Mouse (Mus musculus): ENCODE measurements around the gene Crhr1. TPM values are rescaled to one million over a fixed set of nuclear protein-coding genes. Genes with fewer than 3 reads are reported as not detected.

Gene Crhr1
- polyA plus RNA-seq, 1 experiment, result not detected

- no peaks in the 10 kb centered on the region for H3K9me3 ChIP-seq
- peaks cover 78% of the 10 kb centered on the region for H3K27me3 ChIP-seq (replicated peaks)
- no peaks in the 10 kb centered on the region for H3K36me3 ChIP-seq (replicated peaks; ENCODE audit: low read length)
- no peak overlapping the region for H3K4me3 ChIP-seq (replicated peaks)
- H3K4me1 ChIP-seq, result peaks cover 6% of the 10 kb centered on the region; the same call in 1 of the 2 replicates
- TF ChIP-seq FLI1 (IDR thresholded peaks at IDR 0.05; ENCODE audit: low read length) (no peak), GATA1 (IDR thresholded peaks at IDR 0.05; ENCODE audit: borderline replicate concordance, low read length) (no peak)
Observed at GRCm38 (mm10) chr11:104106969-104107368, 25.7 kb upstream of the Crhr1 start.

DNA sequence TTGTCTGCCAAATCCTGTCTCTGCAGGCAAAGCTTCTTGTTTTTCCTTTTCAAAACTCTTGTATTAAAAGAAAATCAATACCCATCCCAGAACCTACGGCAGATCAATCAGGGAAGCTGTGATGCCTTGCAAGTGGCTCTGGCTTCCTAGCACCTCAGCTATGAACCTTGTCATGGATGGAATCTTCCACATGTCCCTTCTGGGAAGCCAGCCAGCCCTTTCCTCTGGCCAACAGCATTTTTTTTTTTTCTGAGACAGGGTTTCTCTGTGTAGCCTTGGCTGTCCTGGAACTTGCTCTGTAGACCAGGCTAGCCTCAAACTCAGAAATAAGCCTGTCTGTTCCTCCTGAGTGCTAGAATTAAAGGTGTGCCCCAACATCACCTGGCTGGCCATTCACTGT, 22.3 kb upstream of the Crhr1 start:
- Histone ChIP-seq H3K9me3 (no peaks in the 10 kb centered on the region), H3K4me3 (replicated peaks) (no peak overlapping the region), H3K36me3 (replicated peaks; ENCODE audit: low read length) (no peaks in the 10 kb centered on the region), H3K4me1 (peaks cover 6% of the 10 kb centered on the region; the same call in 1 of the 2 replicates), H3K27me3 (replicated peaks) (peaks cover 74% of the 10 kb centered on the region)
- TF ChIP-seq FLI1 (IDR thresholded peaks at IDR 0.05; ENCODE audit: low read length) (no peak), GATA1 (IDR thresholded peaks at IDR 0.05; ENCODE audit: borderline replicate concordance, low read length) (no peak)

DNA sequence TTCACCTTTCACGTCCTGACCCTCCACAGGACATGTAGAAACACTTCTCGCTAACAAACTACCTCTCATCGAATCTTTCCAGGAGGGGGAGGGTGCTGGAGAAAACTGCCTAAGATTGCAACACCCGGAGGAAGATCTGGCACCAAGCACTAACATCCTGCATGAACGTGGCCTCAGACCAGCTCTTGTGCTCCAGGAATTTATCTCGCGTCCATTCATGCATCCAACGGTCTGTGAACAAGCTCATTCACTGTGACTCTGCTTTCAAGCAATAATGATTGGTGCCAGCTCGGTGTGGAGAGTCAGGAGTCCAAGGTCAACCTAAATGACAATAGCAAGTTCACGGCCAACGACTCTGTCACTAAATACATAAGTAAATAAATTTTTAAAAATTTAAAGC, 20.8 kb upstream of the Crhr1 start:
- Histone ChIP-seq H3K4me1 (peaks cover 6% of the 10 kb centered on the region; the same call in 1 of the 2 replicates), H3K36me3 (replicated peaks; ENCODE audit: low read length) (no peaks in the 10 kb centered on the region), H3K4me3 (replicated peaks) (no peak overlapping the region), H3K27me3 (replicated peaks) (peaks cover 72% of the 10 kb centered on the region), H3K9me3 (no peaks in the 10 kb centered on the region)
- TF ChIP-seq FLI1 (IDR thresholded peaks at IDR 0.05; ENCODE audit: low read length), result no peak
- TF ChIP-seq GATA1 (IDR thresholded peaks at IDR 0.05; ENCODE audit: borderline replicate concordance, low read length), result no peak

DNA sequence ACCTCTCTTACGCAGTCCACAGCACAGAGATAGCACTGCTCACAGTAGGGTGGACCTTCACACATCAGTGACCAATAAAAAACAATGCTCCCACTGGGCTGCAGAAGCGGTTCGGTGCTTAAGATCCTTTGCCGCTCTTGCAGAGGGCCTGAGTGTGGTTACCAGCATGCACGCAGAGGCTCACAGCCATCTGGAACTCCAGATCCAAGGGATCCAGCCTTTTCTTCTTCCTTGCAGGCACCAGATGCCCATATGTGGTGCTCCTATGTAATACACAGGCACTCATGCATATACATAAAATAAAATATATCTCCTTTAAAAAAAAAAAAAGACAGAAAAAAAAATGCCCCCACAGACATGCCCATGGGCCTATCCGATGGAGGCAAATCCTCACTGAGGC, 19.0 kb upstream of the Crhr1 start:
- H3K27me3 ChIP-seq (replicated peaks), result peaks cover 69% of the 10 kb centered on the region
- H3K9me3 ChIP-seq, result no peaks in the 10 kb centered on the region
- H3K4me3 ChIP-seq (replicated peaks), result no peak overlapping the region
- H3K4me1 ChIP-seq, result no peaks in the 10 kb centered on the region
- TF ChIP-seq GATA1 (IDR thresholded peaks at IDR 0.05; ENCODE audit: borderline replicate concordance, low read length), result no peak
- TF ChIP-seq FLI1 (IDR thresholded peaks at IDR 0.05; ENCODE audit: low read length), result no peak
- no peaks in the 10 kb centered on the region for H3K36me3 ChIP-seq (replicated peaks; ENCODE audit: low read length)

DNA sequence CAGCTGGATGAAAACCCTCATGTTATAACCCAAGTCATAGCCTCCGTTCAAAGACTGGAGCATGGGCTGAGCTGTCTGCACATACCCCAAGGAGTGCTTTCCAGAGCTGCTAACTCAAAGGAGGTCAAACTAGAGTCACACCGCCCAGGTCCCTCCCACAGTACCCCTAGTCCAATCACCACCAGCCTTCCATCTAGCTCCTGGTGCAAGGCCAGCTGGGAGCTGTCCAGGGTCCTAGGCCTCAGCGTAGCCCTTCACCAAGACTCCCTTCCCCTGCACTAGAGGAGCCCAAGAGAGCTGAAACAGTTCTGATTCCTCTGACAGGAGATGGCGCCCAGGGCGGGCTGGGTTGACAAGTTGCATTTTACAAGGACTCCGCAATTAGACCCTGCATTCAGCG, 18.0 kb upstream of the Crhr1 start:
- TF ChIP-seq GATA1 (IDR thresholded peaks at IDR 0.05; ENCODE audit: borderline replicate concordance, low read length) (no peak), FLI1 (IDR thresholded peaks at IDR 0.05; ENCODE audit: low read length) (no peak)
- Histone ChIP-seq H3K27me3 (replicated peaks) (peaks cover 66% of the 10 kb centered on the region), H3K4me3 (replicated peaks) (no peak overlapping the region), H3K36me3 (replicated peaks; ENCODE audit: low read length) (no peaks in the 10 kb centered on the region), H3K9me3 (no peaks in the 10 kb centered on the region), H3K4me1 (no peaks in the 10 kb centered on the region)

DNA sequence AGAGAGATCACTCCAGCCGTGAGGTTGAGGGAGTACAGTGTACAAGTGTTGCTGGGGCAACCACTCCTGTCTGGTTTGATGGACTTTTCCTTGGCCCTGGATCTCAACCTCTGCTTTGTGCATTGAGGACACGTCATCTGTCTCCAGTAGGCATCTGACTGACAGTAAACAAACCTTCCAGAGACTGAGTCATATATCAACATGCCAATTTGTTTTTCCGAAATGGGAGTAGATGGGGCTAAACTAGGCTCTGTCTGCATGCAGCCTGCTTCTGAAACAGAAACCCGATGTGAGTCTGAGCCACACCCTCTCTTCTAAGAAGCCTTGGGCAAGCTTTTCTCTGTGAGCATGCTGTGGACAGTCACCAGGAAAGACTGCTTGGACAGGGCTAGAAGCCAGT, 14.3 kb upstream of the Crhr1 start:
- Histone ChIP-seq H3K9me3 (no peaks in the 10 kb centered on the region), H3K36me3 (replicated peaks; ENCODE audit: low read length) (no peaks in the 10 kb centered on the region), H3K27me3 (replicated peaks) (peaks cover 58% of the 10 kb centered on the region), H3K4me3 (replicated peaks) (no peak overlapping the region), H3K4me1 (no peaks in the 10 kb centered on the region)
- TF ChIP-seq GATA1 (IDR thresholded peaks at IDR 0.05; ENCODE audit: borderline replicate concordance, low read length) (no peak), FLI1 (IDR thresholded peaks at IDR 0.05; ENCODE audit: low read length) (no peak)

DNA sequence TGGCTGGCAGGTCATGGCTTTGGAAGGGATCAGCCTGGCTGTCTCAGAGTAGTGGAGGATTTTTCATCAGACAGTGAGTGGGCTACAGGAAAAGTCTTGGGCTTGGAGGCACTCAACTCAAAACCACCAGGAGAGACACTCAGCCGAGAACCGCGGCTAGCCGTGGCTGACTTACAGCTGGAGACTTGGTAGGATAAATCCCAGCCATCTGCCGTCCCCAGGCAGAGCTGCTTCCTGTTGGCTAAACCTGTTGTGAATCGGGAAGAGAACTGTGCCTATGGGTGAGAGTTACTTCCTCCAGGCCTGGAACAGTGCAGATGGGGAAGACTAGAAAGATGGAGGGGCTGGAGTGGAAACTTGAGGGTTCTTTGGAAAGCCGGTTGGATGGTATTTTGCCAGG, 9.7 kb upstream of the Crhr1 start:
- Histone ChIP-seq H3K9me3 (no peaks in the 10 kb centered on the region), H3K36me3 (replicated peaks; ENCODE audit: low read length) (no peaks in the 10 kb centered on the region), H3K4me3 (replicated peaks) (no peak overlapping the region), H3K27me3 (replicated peaks) (peaks cover 44% of the 10 kb centered on the region), H3K4me1 (no peaks in the 10 kb centered on the region)
- TF ChIP-seq FLI1 (IDR thresholded peaks at IDR 0.05; ENCODE audit: low read length) (no peak), GATA1 (IDR thresholded peaks at IDR 0.05; ENCODE audit: borderline replicate concordance, low read length) (no peak)

DNA sequence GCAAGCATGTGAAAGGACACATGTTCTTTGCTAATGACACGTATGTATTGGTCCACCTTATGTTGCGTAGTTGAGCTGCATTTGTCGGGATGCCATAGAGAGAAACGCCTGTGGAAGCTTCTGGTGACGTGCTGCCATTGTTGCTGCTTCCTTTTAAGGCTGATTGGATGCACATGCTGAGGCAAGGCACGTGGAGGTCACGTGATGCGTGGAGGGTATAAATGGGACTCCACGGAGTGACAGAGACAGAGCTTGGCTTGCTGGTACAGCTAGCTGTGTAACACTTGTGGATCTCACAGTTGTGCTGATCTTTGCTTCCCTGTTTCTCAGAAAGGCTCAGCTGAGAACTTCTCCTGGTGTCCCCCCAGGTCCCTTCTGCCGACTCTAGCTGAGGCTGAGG, 9.2 kb upstream of the Crhr1 start:
- Histone ChIP-seq H3K27me3 (replicated peaks) (peaks cover 43% of the 10 kb centered on the region), H3K4me3 (replicated peaks) (no peak overlapping the region), H3K4me1 (no peaks in the 10 kb centered on the region), H3K36me3 (replicated peaks; ENCODE audit: low read length) (no peaks in the 10 kb centered on the region), H3K9me3 (no peaks in the 10 kb centered on the region)
- no peak for TF ChIP-seq GATA1 (IDR thresholded peaks at IDR 0.05; ENCODE audit: borderline replicate concordance, low read length)
- no peak for TF ChIP-seq FLI1 (IDR thresholded peaks at IDR 0.05; ENCODE audit: low read length)

- H3K4me1 ChIP-seq, result no peaks in the 10 kb centered on the region
- no peak for TF ChIP-seq GATA1 (IDR thresholded peaks at IDR 0.05; ENCODE audit: borderline replicate concordance, low read length)
- TF ChIP-seq FLI1 (IDR thresholded peaks at IDR 0.05; ENCODE audit: low read length), result no peak
- H3K4me3 ChIP-seq (replicated peaks), result no peak overlapping the region
- H3K36me3 ChIP-seq (replicated peaks; ENCODE audit: low read length), result no peaks in the 10 kb centered on the region
- H3K9me3 ChIP-seq, result no peaks in the 10 kb centered on the region
- peaks cover 42% of the 10 kb centered on the region for H3K27me3 ChIP-seq (replicated peaks)
Observed at GRCm38 (mm10) chr11:104124582-104124981, 8.1 kb upstream of the Crhr1 start.

- Histone ChIP-seq H3K4me1 (peaks cover 3% of the 10 kb centered on the region; the same call in 1 of the 2 replicates), H3K36me3 (replicated peaks; ENCODE audit: low read length) (no peaks in the 10 kb centered on the region), H3K4me3 (replicated peaks) (no peak overlapping the region), H3K27me3 (replicated peaks) (peaks cover 70% of the 10 kb centered on the region), H3K9me3 (no peaks in the 10 kb centered on the region)
- TF ChIP-seq FLI1 (IDR thresholded peaks at IDR 0.05; ENCODE audit: low read length), result no peak
- no peak for TF ChIP-seq GATA1 (IDR thresholded peaks at IDR 0.05; ENCODE audit: borderline replicate concordance, low read length)
Observed at GRCm38 (mm10) chr11:104129466-104129865, 3.2 kb upstream of the Crhr1 start.

Data from megakaryocyte, embryonic 14.5 days (primary cell).